Mouse (Mus musculus): Measurements from ENCODE around the gene Kif3b.
A peak's percentile ranks its signal among the peaks of the same experiment; 100 is the strongest.

- TF ChIP-seq POLR2A (IDR thresholded peaks at IDR 0.05; ENCODE audit: low read depth, low read length) (no peak), CTCF (IDR thresholded peaks at IDR 0.05; ENCODE audit: extremely low read depth, insufficient read length, insufficient replicate concordance, low read depth, low read length) (peak; percentile 25; the same call in 1 of the 2 replicates)
These were observed 42.6 kb downstream of the Kif3b start for GRCm38 (mm10) chr2:153333822-153334232.

Measured in small intestine, adult 2 months (tissue).